Mouse (Mus musculus): ENCODE results near the gene Mgp.
A peak's percentile ranks its signal among the peaks of the same experiment; 100 is the strongest.

GRCm38 (mm10) chr6:136847790-136848189, 27.8 kb downstream of the Mgp start:
- TF ChIP-seq CTCF (IDR thresholded peaks at IDR 0.05; ENCODE audit: borderline replicate concordance, insufficient read depth, low read depth, low read length) (peak; percentile 34), POLR2A (IDR thresholded peaks at IDR 0.05; ENCODE audit: borderline replicate concordance, insufficient read depth, low read length) (no peak)

Measured in cerebellum, adult 2 months (tissue).